Mouse (Mus musculus) spleen, adult 2 months (tissue): ENCODE data around the gene Slc29a2. TPM values are rescaled to one million over a fixed set of nuclear protein-coding genes. Genes with fewer than 3 reads are reported as not detected.

Experiments used
- DNase-seq, 2 experiments: peaks; one replicate each; pipeline versions ENCODE4 v3.0.0 to v3.0.0-alpha.2; 2012 to 2021; ENCODE audit warnings: low spot score in 2 of 2, low read depth in 1 of 2
- H3K27ac ChIP-seq: fragments of 200-500 bp; 2 replicates; pipeline ENCODE4 v1.5.1; 2012; ENCODE audit warnings: low read length, inconsistent platforms; ENCODE audit not compliant: insufficient read depth
- H3K27me3 ChIP-seq: fragments of 200-500 bp; 2 replicates; pipeline ENCODE4 v1.6.1; 2012; ENCODE audit warnings: mild to moderate bottlenecking, moderate library complexity, low read length, inconsistent platforms; ENCODE audit not compliant: control insufficient read depth, insufficient read depth
- H3K36me3 ChIP-seq: fragments of 200-500 bp; 2 replicates; pipeline ENCODE4 v1.6.1; 2012; ENCODE audit warnings: mild to moderate bottlenecking, low read length, inconsistent platforms; ENCODE audit not compliant: control insufficient read depth, insufficient read depth
- H3K4me1 ChIP-seq: fragments of 200-500 bp; 2 replicates; pipeline ENCODE4 v1.6.1; 2011; ENCODE audit warnings: inconsistent platforms; ENCODE audit not compliant: control insufficient read depth, insufficient read depth, insufficient read length
- H3K4me3 ChIP-seq: fragments of 200-500 bp; 2 replicates; pipeline ENCODE4 v1.5.1; 2011; ENCODE audit warnings: mild to moderate bottlenecking, inconsistent platforms; ENCODE audit not compliant: insufficient read depth, insufficient read length; ENCODE audit errors: extremely low read depth
- CTCF ChIP-seq: fragments of 200-500 bp; IDR thresholded peaks from 2 replicates; pipeline ENCODE4 v1.5.1; 2011; ENCODE audit warnings: mild to moderate bottlenecking, inconsistent platforms; ENCODE audit not compliant: insufficient read depth, insufficient read length, insufficient replicate concordance; ENCODE audit errors: extremely low read depth
- POLR2A ChIP-seq: fragments of 200-500 bp; IDR thresholded peaks from 2 replicates; pipeline ENCODE4 v1.6.1; 2011; ENCODE audit warnings: low read depth, low read length, inconsistent platforms
- WGBS: fragments of 180-500 bp; shearing (Covaris S2); methylation state at CpG from one replicate; pipeline ENCODE4 v1.1.7; 2018; 5-methylcytosine and 5-hydroxymethylcytosine counted together
- polyA plus RNA-seq: library from polyadenylated mRNA; depleted of rRNA; stranded (reverse); fragments of >200 nt; gene quantifications from 2 replicates; pipeline ENCODE4 v1.2.3, GENCODE M21; 2012; rRNA removed

The Slc29a2 gene
- polyA plus RNA-seq: 6.8 and 8.8 TPM in 2 replicates

DNA sequence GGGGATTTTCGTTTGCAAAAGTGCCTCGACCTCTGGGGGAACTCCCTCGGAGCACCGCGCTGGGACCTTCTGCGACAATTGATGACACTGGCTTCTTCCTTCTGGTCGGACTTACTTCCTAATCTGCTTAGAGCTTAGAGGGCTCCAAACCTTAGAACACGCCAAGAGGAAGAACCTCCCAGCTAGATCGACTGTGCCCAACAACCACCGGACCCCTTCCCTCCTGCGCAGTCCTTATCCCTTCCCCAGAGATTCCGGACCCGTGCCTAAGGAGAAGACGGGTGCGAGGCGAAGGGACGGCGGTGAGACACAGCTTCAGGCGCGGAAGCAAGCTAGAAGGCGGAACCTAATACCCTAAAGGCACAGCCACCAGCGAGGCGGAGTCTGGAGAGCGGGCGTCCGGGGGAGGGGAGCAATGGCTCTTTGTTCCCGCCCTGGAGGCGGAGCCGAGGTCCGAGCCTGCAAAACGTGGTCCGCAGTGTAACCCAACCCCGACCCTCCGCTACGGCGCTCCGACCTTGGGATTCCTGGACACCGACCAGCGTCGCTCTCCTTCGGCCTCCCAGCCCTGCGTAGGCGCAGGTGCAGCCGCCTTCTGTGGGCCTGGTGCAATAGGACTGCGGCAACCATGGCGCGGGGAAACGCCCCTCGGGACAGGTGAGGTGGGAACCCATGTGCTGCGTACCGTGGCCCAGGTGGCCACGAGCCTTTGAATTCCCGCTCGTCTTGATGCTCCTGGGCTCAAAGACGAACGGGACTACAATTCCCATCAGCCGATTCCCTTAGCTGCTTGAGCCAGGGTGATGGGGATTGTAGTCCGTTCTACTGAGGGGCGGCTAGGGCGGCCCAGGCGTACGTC lies at the start of gene Slc29a2:
Gene Slc29a2 (plus strand): TSS at position 240 of the 859 bp plus-strand sequence.
- peak; percentile 73 to 89 for DNase-seq
- no peaks in the 10 kb centered on the region for H3K27me3 ChIP-seq
- under 1% methylated on average over 61 of the region's 62 CpGs for WGBS

DNA sequence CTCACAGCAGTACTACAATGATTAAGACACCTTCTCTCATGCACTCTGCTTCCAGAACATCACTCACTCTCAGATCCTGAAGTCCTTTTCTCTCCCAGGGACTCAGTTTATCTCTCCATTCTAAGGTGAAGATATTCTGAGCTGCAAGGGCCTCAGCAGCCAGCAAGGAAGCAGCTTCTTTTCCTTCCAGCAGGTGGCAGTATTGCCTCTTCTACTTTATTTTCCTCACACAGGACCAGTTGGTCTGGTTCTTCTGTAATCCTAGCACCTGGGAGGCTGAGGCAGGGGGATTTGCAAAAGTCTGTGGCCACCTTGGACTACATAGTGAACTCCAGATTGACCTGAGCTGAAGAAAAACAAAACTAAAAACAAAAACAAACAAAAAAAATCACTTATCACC lies 41.9 kb upstream of the Slc29a2 start:
- no peak overlapping the region for H3K27ac ChIP-seq
- peak; percentile 20 to 35 for DNase-seq
- no peaks in the 10 kb centered on the region for H3K27me3 ChIP-seq
- H3K4me3 ChIP-seq: no peak overlapping the region
- H3K36me3 ChIP-seq: no peaks in the 10 kb centered on the region
- H3K4me1 ChIP-seq: no peaks in the 10 kb centered on the region
- TF ChIP-seq CTCF (peak; percentile 51; the same call in 1 of the 2 replicates), POLR2A (no peak)

More for the DNA sequence above, at the start of gene Slc29a2:
- Histone ChIP-seq H3K4me1 (peaks cover 6% of the 10 kb centered on the region; the same call in 1 of the 2 replicates), H3K36me3 (no peaks in the 10 kb centered on the region), H3K4me3 (peak within 1 kb of the TSS; percentile 73), H3K27ac (peak within 1 kb of the TSS; percentile 91)
- TF ChIP-seq CTCF: no peak
- TF ChIP-seq POLR2A: peak; percentile 95

DNA sequence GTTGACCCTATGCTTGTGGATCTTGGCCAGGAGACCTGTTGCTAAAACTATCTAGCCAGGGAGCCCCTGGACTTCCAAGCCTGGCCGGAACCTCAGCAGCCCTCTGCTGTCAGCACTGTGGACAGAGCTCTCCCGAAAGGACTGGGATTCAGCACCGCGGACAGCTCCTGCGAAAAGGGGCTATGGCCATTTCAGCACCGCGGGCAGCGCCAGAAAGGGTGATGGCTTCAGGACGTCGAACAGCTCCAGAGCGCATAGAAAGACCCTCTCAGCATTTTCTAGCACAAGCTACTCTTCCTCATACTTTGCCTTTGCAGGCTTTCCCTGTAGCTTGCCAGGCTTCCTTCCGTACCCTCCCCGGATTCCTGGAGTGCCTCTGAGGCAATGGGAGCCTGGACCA lies 34.6 kb upstream of the Slc29a2 start:
- H3K4me3 ChIP-seq: no peak overlapping the region

DNA sequence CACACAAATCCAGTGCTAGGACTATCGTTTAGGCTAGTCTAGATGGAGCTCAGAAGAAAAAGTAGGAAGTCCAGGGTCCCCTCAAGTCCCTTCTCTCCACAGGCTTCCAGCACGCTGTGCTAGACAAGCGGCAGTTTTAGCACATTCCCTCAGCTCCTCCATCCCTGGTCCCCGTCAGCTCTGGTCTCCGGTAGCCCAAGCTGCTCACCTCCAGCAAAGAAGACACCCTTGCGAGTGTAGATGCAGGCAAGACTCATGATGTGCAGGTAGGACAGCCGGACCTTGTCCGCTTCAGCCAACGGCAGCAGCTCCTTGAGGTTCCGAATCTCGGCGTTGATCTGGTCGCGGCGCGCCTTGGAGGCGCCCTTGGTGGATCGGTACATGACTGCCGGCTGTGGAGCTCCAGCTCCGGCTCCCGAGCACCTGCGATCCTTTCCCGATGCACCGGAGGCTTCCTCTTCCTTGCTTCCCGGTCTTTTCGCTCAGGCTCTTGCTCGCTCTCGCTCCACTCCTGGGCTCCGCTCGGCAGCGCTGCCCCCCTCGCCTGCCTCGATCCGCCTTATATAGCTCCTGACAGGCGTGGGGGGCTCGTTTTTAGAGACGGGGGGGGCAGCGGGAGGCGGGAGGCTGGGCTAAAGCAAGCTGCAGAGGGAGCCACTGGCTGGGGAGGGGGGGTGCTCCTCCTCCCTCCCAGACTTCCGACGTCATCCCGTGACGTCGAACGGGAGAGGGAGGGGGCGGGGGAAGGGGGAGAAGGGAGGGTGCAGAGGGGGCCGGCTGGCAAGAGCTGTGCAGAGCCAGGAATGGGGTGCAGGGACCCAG lies 34.0 kb upstream of the Slc29a2 start:
- Histone ChIP-seq H3K27me3 (peaks cover 8% of the 10 kb centered on the region; the same call in 1 of the 2 replicates), H3K27ac (no peak overlapping the region), H3K4me1 (0 out of 2 replicates have a peak, but pooled peaks cover 2% of the 10 kb centered on the region), H3K36me3 (no peaks in the 10 kb centered on the region), H3K4me3 (no peak overlapping the region)
- 26% methylated on average over 46 of the region's 47 CpGs for WGBS
- DNase-seq: no peak
- TF ChIP-seq CTCF (no peak), POLR2A (no peak)

More for the DNA sequence above, 34.6 kb upstream of the Slc29a2 start:
- no peak overlapping the region for H3K27ac ChIP-seq
- peak; percentile 23 to 54 for DNase-seq
- peaks cover 8% of the 10 kb centered on the region; the same call in 1 of the 2 replicates for H3K27me3 ChIP-seq
- no peaks in the 10 kb centered on the region for H3K36me3 ChIP-seq
- H3K4me1 ChIP-seq: 0 out of 2 replicates have a peak, but pooled peaks cover 2% of the 10 kb centered on the region
- WGBS: 6% methylated on average over 13 of the region's 13 CpGs
- TF ChIP-seq POLR2A (no peak), CTCF (peak; percentile 32; the same call in 1 of the 2 replicates)

DNA sequence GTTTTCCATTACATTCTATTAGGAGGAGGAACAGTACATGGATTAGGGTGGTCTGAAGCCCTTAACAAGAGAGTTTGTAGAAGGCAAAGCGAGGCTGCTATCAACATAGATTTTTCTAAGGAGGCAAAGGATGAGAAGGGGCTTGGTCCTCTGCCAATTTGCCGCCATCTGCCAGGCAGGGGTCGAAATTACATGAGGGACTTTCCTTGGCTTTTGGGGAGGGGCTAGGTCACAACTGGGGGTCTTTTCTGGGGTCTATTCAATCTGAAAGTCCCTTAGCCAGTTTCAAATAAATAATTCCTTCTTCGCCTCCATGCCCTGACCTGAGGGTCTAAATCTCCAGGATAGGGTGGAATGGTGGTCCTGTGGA lies 33.4 kb upstream of the Slc29a2 start, which contains the start of gene Npas4:
Gene Npas4 (minus strand): TSS at position 61 of the 370 bp plus-strand sequence.
- WGBS: 28% methylated on average over 4 of the region's 4 CpGs

DNA sequence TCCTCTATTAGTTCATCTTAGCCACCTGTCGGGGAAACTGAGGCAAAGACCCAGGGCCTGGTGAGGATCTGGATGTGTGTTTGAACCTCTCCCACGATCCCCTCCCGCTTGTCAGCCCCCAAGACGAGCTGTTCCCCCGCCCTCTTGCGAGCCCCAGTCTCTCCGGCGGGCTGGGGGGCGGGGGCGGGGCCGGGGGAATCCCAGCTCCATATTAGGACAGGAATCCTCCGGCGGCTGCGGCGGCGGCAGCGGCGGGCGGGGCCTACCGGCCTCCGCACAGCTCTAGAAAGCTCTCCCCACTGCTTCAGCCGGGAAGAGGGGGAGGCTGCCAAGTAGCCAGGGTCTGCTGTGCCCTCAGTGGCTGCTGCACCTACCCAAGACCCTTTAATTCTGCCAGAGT lies 32.9 kb upstream of the Slc29a2 start:
- WGBS: 5% methylated on average over 16 of the region's 22 CpGs
- DNase-seq: no peak
- Histone ChIP-seq H3K4me1 (0 out of 2 replicates have a peak, but pooled peaks cover 2% of the 10 kb centered on the region), H3K27ac (no peak overlapping the region), H3K36me3 (no peaks in the 10 kb centered on the region), H3K4me3 (no peak overlapping the region), H3K27me3 (peaks cover 8% of the 10 kb centered on the region; the same call in 1 of the 2 replicates)
- TF ChIP-seq CTCF (no peak), POLR2A (no peak)

More for the DNA sequence above, 33.4 kb upstream of the Slc29a2 start, which contains the start of gene Npas4:
- DNase-seq: no peak
- Histone ChIP-seq H3K27me3 (peaks cover 8% of the 10 kb centered on the region; the same call in 1 of the 2 replicates), H3K27ac (no peak within 1 kb of the TSS), H3K4me3 (no peak within 1 kb of the TSS), H3K36me3 (no peaks in the 10 kb centered on the region), H3K4me1 (0 out of 2 replicates have a peak, but pooled peaks cover 2% of the 10 kb centered on the region)
- TF ChIP-seq POLR2A: no peak
